Mouse (Mus musculus): ENCODE results near the gene Fut7.

DNA sequence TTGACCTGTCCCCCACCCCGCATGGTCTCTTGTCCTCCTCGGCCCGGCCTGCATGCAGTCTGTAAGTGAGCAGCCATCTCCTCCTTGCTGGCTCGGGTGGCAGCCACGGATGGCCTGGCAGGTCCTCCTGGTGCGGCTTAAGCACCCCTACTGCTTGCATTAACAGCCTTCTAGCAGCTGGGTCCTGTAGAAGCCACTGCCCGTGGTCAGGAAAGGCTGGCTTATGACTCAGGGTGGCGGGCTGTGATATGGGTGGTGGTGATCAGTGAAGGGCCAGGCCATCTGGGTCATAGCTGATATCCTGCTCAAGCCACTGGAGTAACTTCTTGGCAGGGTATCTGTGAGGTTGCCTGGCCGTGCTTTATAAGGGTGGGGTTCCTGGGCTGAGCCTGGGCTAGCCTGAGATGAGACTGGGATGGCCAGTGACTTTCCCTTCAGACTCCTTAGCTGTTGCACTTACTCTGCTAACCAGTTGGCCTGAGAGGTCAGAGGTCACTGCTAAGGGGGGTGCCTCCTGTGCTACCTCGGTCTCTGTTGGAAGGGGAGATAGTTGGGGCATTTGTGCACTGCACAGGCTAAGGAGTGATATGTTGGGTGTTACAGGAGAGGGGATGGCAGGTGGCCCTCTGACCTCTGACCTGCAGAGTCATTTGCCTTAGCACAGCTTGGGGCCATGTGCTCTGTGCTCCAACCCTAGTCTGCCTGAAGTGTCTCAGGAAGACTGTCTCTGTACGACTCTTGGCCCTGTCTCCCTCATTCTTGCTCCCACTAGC lies 9.4 kb downstream of the Fut7 start:
- TF ChIP-seq POLR2A (IDR thresholded peaks at IDR 0.05; ENCODE audit: insufficient read depth, low read length) (no peak), CTCF (IDR thresholded peaks at IDR 0.05; ENCODE audit: low read depth, low read length) (no peak)
